Comparison of ENCODE assay signal across 8 mouse cellular contexts in the genomic region with DNA sequence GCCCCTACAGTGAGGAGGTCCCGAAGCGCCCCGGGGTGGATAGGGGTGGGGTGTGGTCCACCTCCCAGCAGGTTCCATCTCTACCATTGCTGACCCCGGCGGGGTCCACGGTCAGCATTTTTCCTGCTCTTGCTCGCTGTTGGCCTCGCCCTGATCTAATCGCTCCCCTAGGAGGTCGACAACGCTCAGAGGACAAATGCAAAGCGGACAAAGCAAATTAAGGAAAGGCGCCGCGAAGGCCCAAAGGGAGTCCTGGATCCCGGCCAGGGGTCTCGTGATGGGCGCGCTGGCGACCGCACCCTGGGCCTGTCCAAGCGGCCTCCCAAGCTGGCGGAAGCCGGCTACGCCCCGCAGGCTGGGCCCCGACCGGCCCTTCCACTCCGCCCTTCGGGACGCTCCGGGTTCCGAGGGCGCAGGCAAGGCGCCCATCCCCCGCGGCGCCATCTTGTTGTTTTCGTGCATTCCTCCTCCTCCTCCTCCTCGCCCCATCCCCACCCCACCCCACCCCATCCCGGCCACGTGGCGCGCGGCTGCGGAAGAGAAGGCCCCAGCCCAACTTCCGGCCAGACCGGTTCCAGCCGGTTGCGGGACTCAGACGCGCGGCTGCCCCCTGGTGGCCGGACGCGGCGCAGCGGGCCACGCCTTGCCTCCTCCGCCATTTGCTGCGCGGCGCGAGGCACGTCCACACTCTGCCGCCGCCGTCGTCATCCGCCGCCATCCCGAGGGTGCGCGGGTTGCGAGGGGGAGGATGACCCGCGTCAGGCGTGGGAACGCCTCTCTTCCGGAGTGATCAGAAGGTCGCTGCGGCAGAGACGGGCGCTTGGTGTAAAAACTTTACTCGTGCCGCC.
DNase-seq lines count a peak whose midpoint lies in the region; ATAC-seq lines count a peak whose summit lies in the region.

No protein-coding gene starts in this region.

- peak; percentile 94 for ATAC-seq in intestine, embryonic 14.5 days (replicated peaks; ENCODE audit: low FRiP score, low TSS enrichment, low read depth)
- peak; percentile 81 for ATAC-seq in megakaryocyte progenitor cell, adult 5-6 weeks (replicated peaks; ENCODE audit: poor library complexity)

- no peaks in the 10 kb centered on the region for H3K36me3 ChIP-seq in intestine, embryonic 14.5 days (ENCODE audit: control insufficient read depth, insufficient read depth, low read length)

- H3K27me3 ChIP-seq in intestine, embryonic 14.5 days (replicated peaks; ENCODE audit: control insufficient read depth, insufficient read depth, low read length) = no peaks in the 10 kb centered on the region

- peak overlapping the region; percentile 93 for H3K4me2 ChIP-seq in intestine, embryonic 14.5 days (ENCODE audit: low read length)

- intact Hi-C loops in gastrocnemius, postnatal 14 days (cut with DNase I; ENCODE audit: low total_unique reads) = loop anchor here (5.0 kb wide), 1 partner anchor 76 kb away; a partner anchor contains a TSS
- intact Hi-C loops in left cerebral cortex, postnatal 10 days (cut with DNase I) = loop anchor here (1.0 to 2.0 kb wide), 2 partner anchors 60 to 77 kb away; a partner anchor contains a TSS

- H3K4me3 ChIP-seq in intestine, embryonic 14.5 days (ENCODE audit: low read depth, low read length) = peak overlapping the region; percentile 70

- under 1% methylated on average over 86 of the region's 86 CpGs for WGBS in intestine, embryonic 14.5 days

- no peaks in the 10 kb centered on the region for H3K9me3 ChIP-seq in intestine, embryonic 14.5 days (ENCODE audit: control insufficient read depth, low read length)

- H3K27ac ChIP-seq in intestine, embryonic 14.5 days (ENCODE audit: low read depth) = peak overlapping the region; percentile 100

- H3K4me1 ChIP-seq in intestine, embryonic 14.5 days (replicated peaks; ENCODE audit: control insufficient read depth, insufficient read depth, low read length) = peaks cover 26% of the 10 kb centered on the region

- peak; percentile 100 for DNase-seq in adrenal gland, adult 18-20 months (ENCODE audit: low spot score in 2 of 2)
- peak; percentile 97 for DNase-seq in embryo, embryonic 10.5 days (ENCODE audit: low spot score)
- peak; percentile 99 for DNase-seq in gastrocnemius, postnatal 14 days
- DNase-seq in intestine, embryonic 14.5 days (ENCODE audit: low spot score) = peak; percentile 100
- DNase-seq in left cerebral cortex, postnatal 10 days (ENCODE audit: extremely low spot score in 1 of 2, low spot score in 2 of 2) = peak; percentile 97 to 98
- peak; percentile 97 to 98 for DNase-seq in right cerebral cortex, postnatal 10 days (ENCODE audit: low spot score in 2 of 2)
- peak; percentile 98 for DNase-seq in urinary bladder, postnatal 14 days (ENCODE audit: low spot score)

- peak overlapping the region; percentile 98 for H3K9ac ChIP-seq in intestine, embryonic 14.5 days (ENCODE audit: low read length)

Comparison
In these comparisons a context has a peak if more than half of its experiments do, and no peak if none do; other contexts are left out.
1. Peak in every context shown above with its lines: DNase-seq, ATAC-seq, H3K4me3 ChIP-seq and H3K27ac ChIP-seq.